Mouse (Mus musculus): ENCODE results near the gene Mob1a. TPM values are rescaled to one million over a fixed set of nuclear protein-coding genes. Genes with fewer than 3 reads are reported as not detected.

The Mob1a gene
- total and polyA plus RNA-seq, 3 experiments, result 12.4 to 22.6 (median 22.3) TPM

DNA sequence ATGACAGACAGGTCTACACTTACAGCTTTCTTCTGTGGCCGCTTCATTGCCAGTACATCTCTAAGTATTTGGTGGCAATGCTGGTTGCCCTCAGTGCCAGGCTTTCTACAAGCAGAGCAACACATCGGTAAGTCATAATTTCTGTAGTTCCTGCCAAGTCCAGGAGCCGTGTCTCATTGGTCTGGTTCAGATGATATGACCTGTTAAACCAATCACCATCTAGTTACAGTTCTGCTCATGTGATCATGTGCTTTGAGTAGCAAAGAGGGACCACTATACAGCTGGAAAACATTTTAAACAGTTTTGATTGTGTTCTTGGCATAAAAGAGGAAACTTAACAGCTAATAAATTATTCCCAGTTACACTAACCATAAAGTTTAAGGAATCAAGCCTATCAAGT is 22.1 kb downstream of the Mob1a start:
- intact Hi-C loops (cut with DNase I), result loop anchor here (2.0 to 5.0 kb wide), 3 partner anchors 159 to 351 kb away; partner anchors contain the start of genes Dguok and Stambp
- Histone ChIP-seq H3K27me3 (ENCODE audit: control insufficient read depth, insufficient read depth, low read length) (no peaks in the 10 kb centered on the region), H3K4me3 (no peak overlapping the region), H3K27ac (no peak overlapping the region), H3K9ac (ENCODE audit: low read depth, low read length) (no peak overlapping the region), H3K4me1 (ENCODE audit: control insufficient read depth, insufficient read depth, low read length) (peaks cover 3% of the 10 kb centered on the region), H3K36me3 (ENCODE audit: control insufficient read depth, insufficient read depth, low read length) (no peaks in the 10 kb centered on the region), H3K79me2 (replicated peaks; ENCODE audit: control insufficient read depth, insufficient read depth, low read length) (no peaks in the 10 kb centered on the region)
- 74% methylated on average over 3 of the region's 3 CpGs for WGBS
- DNase-seq, result no peak
- TF ChIP-seq EP300 (IDR thresholded peaks at IDR 0.05; ENCODE audit: insufficient read depth, low read depth, low read length), result no peak
- no peak for TF ChIP-seq CTCF (IDR thresholded peaks at IDR 0.05)
- no peak for TF ChIP-seq POLR2A (IDR thresholded peaks at IDR 0.05; ENCODE audit: insufficient read depth, low read depth, low read length)

DNA sequence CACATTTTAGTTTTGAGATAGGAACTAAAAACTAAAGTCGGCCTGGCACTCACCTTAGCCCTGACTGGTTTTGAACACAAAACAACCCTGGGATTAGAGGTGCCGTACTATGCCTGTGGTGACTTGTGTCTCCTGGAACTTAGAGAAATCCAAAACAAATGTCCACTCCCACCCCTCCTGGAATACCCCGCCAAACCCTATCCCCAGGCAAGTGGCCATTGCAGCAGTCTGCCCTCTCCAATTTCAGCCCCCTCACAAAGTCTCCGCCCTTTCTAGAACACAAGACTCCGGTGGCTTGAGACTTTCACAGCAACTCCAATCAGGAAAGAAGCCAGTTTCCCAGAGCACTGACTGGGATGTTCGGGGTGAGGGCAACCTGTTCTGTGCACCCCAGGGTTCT is 23.1 kb downstream of the Mob1a start, which contains the start of gene Bola3:
TSS of gene Bola3 (plus strand) at position 275 of the 400 bp plus-strand sequence.
- intact Hi-C loops (cut with DNase I), result loop anchor here (1.0 to 5.0 kb wide), 4 partner anchors 23 to 352 kb away; partner anchors contain the start of genes Dguok, Mob1a and Stambp
- no peak for DNase-seq
- WGBS, result 35% methylated on average over 6 of the region's 6 CpGs

DNA sequence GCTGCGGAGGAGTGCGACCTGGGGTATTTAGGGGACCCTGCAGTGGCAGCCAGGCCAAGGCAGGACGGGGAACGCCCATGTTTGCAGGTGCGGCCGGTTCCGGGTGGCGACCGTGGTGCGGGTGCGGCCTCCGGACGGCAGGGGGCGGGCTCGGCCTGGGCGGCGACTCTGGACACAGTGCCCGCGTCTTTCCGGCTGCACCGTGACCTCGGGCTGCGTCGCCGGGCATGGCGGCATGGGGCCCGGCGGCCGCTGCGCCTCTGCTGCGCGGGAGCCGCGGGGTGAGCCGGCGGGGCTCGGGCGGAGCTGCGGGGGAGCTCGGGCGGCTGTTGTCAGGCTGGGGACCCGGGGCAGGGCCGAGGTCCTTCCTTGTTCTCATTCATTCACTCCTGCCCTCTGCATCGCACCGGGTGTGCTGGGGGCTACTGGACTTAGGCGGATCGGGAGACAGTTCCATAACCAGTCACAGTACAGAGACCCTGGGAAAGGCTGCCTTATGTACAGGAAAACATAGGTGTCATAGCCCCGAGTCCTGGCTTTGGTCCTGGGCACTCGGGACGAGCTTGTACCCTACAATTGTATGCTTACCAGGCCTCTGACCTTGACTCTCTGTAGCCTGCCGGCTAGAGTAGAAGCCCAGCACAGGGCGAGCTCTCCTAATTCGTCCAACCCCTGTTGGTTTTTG is 23.6 kb downstream of the Mob1a start:
- TF ChIP-seq POLR2A (IDR thresholded peaks at IDR 0.05; ENCODE audit: insufficient read depth, low read depth, low read length) (peak; percentile 58; the same call in 1 of the 2 replicates), EP300 (IDR thresholded peaks at IDR 0.05; ENCODE audit: insufficient read depth, low read depth, low read length) (0 out of 2 replicates have a peak, but pooled peaks have one; percentile 38), CTCF (IDR thresholded peaks at IDR 0.05) (peak; percentile 98; the same call in 1 of the 2 replicates)
- Histone ChIP-seq H3K9ac (ENCODE audit: low read depth, low read length) (peak overlapping the region; percentile 96), H3K79me2 (replicated peaks; ENCODE audit: control insufficient read depth, insufficient read depth, low read length) (no peaks in the 10 kb centered on the region), H3K4me1 (ENCODE audit: control insufficient read depth, insufficient read depth, low read length) (peaks cover 3% of the 10 kb centered on the region), H3K4me3 (peak overlapping the region; percentile 94), H3K27ac (peak overlapping the region; percentile 89), H3K36me3 (ENCODE audit: control insufficient read depth, insufficient read depth, low read length) (no peaks in the 10 kb centered on the region), H3K27me3 (ENCODE audit: control insufficient read depth, insufficient read depth, low read length) (no peaks in the 10 kb centered on the region)
- intact Hi-C loops (cut with DNase I), result loop anchor here (1.0 to 5.0 kb wide), 4 partner anchors 23 to 352 kb away; partner anchors contain the start of genes Dguok, Mob1a and Stambp
- DNase-seq, result peak; percentile 91 to 96
- under 1% methylated on average over 53 of the region's 53 CpGs for WGBS

More for the DNA sequence above, 23.1 kb downstream of the Mob1a start, which contains the start of gene Bola3:
- H3K9ac ChIP-seq (ENCODE audit: low read depth, low read length), result peak within 1 kb of the TSS; percentile 96
- no peaks in the 10 kb centered on the region for H3K27me3 ChIP-seq (ENCODE audit: control insufficient read depth, insufficient read depth, low read length)
- no peaks in the 10 kb centered on the region for H3K79me2 ChIP-seq (replicated peaks; ENCODE audit: control insufficient read depth, insufficient read depth, low read length)
- H3K4me3 ChIP-seq, result peak within 1 kb of the TSS; percentile 94
- H3K27ac ChIP-seq, result peak within 1 kb of the TSS; percentile 89
- H3K4me1 ChIP-seq (ENCODE audit: control insufficient read depth, insufficient read depth, low read length), result peaks cover 3% of the 10 kb centered on the region
- H3K36me3 ChIP-seq (ENCODE audit: control insufficient read depth, insufficient read depth, low read length), result no peaks in the 10 kb centered on the region
- TF ChIP-seq POLR2A (IDR thresholded peaks at IDR 0.05; ENCODE audit: insufficient read depth, low read depth, low read length), result no peak
- TF ChIP-seq CTCF (IDR thresholded peaks at IDR 0.05), result no peak
- no peak for TF ChIP-seq EP300 (IDR thresholded peaks at IDR 0.05; ENCODE audit: insufficient read depth, low read depth, low read length)

DNA sequence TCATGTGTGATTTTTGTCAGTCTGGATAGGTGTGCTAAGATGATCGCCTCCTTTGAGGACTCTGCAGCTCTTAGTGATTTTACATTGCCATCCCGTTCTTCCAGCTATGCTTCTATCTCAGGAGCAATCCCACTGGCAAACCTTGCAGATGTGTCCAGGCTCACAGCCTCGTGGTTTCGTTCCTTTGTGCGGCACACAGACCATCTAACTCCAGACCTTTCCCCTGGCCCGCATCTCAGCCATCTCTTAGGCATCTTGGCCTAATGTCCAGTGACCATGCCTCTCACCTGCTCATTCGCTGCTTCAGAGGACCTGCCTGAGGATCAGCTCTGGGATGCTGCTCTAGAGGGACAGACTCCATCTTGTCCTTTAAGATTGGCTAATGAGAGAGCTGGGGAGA is 24.4 kb downstream of the Mob1a start:
- H3K9ac ChIP-seq (ENCODE audit: low read depth, low read length), result peak overlapping the region; percentile 96
- intact Hi-C loops (cut with DNase I), result loop anchor here (10.0 kb wide), 1 partner anchor 325 kb away; the partner anchor contains the start of gene Cd207
- no peak overlapping the region; the same call in 1 of the 2 replicates for H3K27ac ChIP-seq
- no peak for TF ChIP-seq POLR2A (IDR thresholded peaks at IDR 0.05; ENCODE audit: insufficient read depth, low read depth, low read length)
- TF ChIP-seq CTCF (IDR thresholded peaks at IDR 0.05), result no peak
- no peak for DNase-seq
- peak overlapping the region; percentile 94 for H3K4me3 ChIP-seq
- no peaks in the 10 kb centered on the region for H3K27me3 ChIP-seq (ENCODE audit: control insufficient read depth, insufficient read depth, low read length)
- H3K4me1 ChIP-seq (ENCODE audit: control insufficient read depth, insufficient read depth, low read length), result peaks cover 3% of the 10 kb centered on the region
- H3K79me2 ChIP-seq (replicated peaks; ENCODE audit: control insufficient read depth, insufficient read depth, low read length), result no peaks in the 10 kb centered on the region
- no peaks in the 10 kb centered on the region for H3K36me3 ChIP-seq (ENCODE audit: control insufficient read depth, insufficient read depth, low read length)
- WGBS, result 83% methylated on average over 7 of the region's 7 CpGs

DNA sequence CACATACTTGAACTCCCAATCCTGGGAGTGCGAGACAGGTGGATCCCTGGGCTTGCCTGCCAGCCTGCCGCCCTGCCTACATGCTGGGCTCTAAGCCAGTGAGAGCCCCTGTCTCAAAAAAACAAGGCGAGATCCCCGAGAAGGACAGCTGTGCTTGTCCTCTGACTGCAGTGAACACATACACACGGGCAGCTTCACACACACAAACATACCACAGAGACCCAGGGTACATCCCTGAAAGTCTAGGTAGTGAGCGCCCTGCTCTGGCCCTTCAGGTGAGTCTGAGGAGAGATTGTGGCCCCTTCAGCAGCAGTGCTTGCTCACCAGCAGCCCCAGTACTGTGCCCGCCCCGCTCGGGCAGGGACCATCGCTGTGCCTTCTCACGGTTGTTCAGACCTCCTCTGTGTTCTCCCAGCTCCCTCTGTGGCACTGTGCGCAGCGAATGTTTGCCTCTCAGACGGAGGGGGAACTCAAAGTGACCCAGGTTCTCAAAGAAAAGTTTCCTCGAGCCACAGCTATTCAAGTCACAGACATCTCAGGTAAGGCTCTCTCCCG is 25.1 kb downstream of the Mob1a start:
- intact Hi-C loops (cut with DNase I), result loop anchor here (10.0 kb wide), 1 partner anchor 324 kb away; the partner anchor contains the start of gene Cd207
- no peak overlapping the region for H3K9ac ChIP-seq (ENCODE audit: low read depth, low read length)
- TF ChIP-seq CTCF (IDR thresholded peaks at IDR 0.05) (no peak), POLR2A (IDR thresholded peaks at IDR 0.05; ENCODE audit: insufficient read depth, low read depth, low read length) (no peak), EP300 (IDR thresholded peaks at IDR 0.05; ENCODE audit: insufficient read depth, low read depth, low read length) (no peak)
- H3K27me3 ChIP-seq (ENCODE audit: control insufficient read depth, insufficient read depth, low read length), result no peaks in the 10 kb centered on the region
- DNase-seq, result no peak
- no peak overlapping the region for H3K27ac ChIP-seq
- H3K79me2 ChIP-seq (replicated peaks; ENCODE audit: control insufficient read depth, insufficient read depth, low read length), result no peaks in the 10 kb centered on the region
- WGBS, result 90% methylated on average over 16 of the region's 16 CpGs
- peaks cover 3% of the 10 kb centered on the region for H3K4me1 ChIP-seq (ENCODE audit: control insufficient read depth, insufficient read depth, low read length)
- no peaks in the 10 kb centered on the region for H3K36me3 ChIP-seq (ENCODE audit: control insufficient read depth, insufficient read depth, low read length)
- no peak overlapping the region for H3K4me3 ChIP-seq
